Mouse (Mus musculus) left cerebral cortex, adult 2 months (tissue): ENCODE data around the gene Lrpap1. TPM values are rescaled to one million over a fixed set of nuclear protein-coding genes. Genes with fewer than 3 reads are reported as not detected.

Source experiments
- DNase-seq, 2 experiments: peaks; one replicate each; pipeline ENCODE4 v3.0.0; 2021 to 2022; ENCODE audit warnings: low spot score in 2 of 2, mixed read lengths in 1 of 2; ENCODE audit errors: extremely low spot score in 1 of 2
- H3K27ac ChIP-seq: fragments of 200-600 bp; 2 replicates; pipeline ENCODE4 v1.8.1; 2022
- H3K4me3 ChIP-seq: fragments of 200-600 bp; 2 replicates; pipeline ENCODE4 v1.8.1; 2022
- CTCF ChIP-seq: fragments of 200-600 bp; IDR thresholded peaks from 2 replicates; pipeline ENCODE4 v1.8.1; 2022; ENCODE audit warnings: antibody characterized with exemption, mild to moderate bottlenecking, moderate library complexity
- intact Hi-C: fragments of 180-260 bp; cut with DNase I; formaldehyde crosslinking; loops from one replicate; pipeline ENCODE4 v1.15.1; 2025
- long read RNA-seq, 2 experiments: library from polyadenylated mRNA; stranded (forward); transcript quantifications; one replicate each; pipeline ENCODE4 v2.0.0; 2021; ENCODE audit warnings: borderline mapping rate in 2 of 2
- total RNA-seq, 2 experiments: library from RNA; stranded (reverse); gene quantifications; 2 replicates each; pipeline ENCODE4 v1.2.3; 2021

Gene Lrpap1
- total RNA-seq, result 100 to 1,000 TPM; 137 to 138 TPM
- long read RNA-seq, experiment 1, transcript Lrpap1-201 (8 exons, 2,981 nt), result major isoform, 320 of 355 reads
- long read RNA-seq, experiment 1, partial matches to known transcripts, result 8 of 355 reads
- long read RNA-seq, experiment 1, other reads (novel, unspliced or antisense), result 27 of 355 reads
- long read RNA-seq, experiment 2, transcript Lrpap1-201 (8 exons, 2,981 nt), result major isoform, 235 of 262 reads
- long read RNA-seq, experiment 2, partial matches to known transcripts, result 5 of 262 reads
- long read RNA-seq, experiment 2, other reads (novel, unspliced or antisense), result 22 of 262 reads

GRCm38 (mm10) chr5:35104960-35105921 lies at the start of gene Lrpap1:
Gene Lrpap1, minus strand, starts transcription at chr5:35105766.
- no peak for TF ChIP-seq CTCF
- intact Hi-C loops, result loop anchor here (10.0 kb wide), 1 partner anchor 640 kb away; no protein-coding TSS in a partner anchor
- peak within 1 kb of the TSS; percentile 89 for H3K27ac ChIP-seq

GRCm38 (mm10) chr5:35149939-35150338 lies 44.4 kb upstream of the Lrpap1 start:
- no peak for DNase-seq
- Histone ChIP-seq H3K27ac (no peak overlapping the region), H3K4me3 (no peak overlapping the region)
- intact Hi-C loops, result no loop called here
- no peak for TF ChIP-seq CTCF

More at GRCm38 (mm10) chr5:35104960-35105921, at the start of gene Lrpap1:
- DNase-seq, result peak; percentile 83 to 88
- peak within 1 kb of the TSS; percentile 98 for H3K4me3 ChIP-seq

GRCm38 (mm10) chr5:35149526-35149925 lies 44.0 kb upstream of the Lrpap1 start:
- TF ChIP-seq CTCF, result no peak
- H3K27ac ChIP-seq, result no peak overlapping the region
- DNase-seq, result no peak
- no peak overlapping the region for H3K4me3 ChIP-seq
- intact Hi-C loops, result no loop called here

- TF ChIP-seq CTCF, result no peak
- no peak for DNase-seq
- H3K4me3 ChIP-seq, result no peak overlapping the region
- intact Hi-C loops, result no loop called here
- no peak overlapping the region for H3K27ac ChIP-seq
Observed at GRCm38 (mm10) chr5:35147963-35148767, 42.6 kb upstream of the Lrpap1 start.

- no peak for DNase-seq
- H3K27ac ChIP-seq, result no peak overlapping the region
Observed at GRCm38 (mm10) chr5:35147155-35147962, 41.8 kb upstream of the Lrpap1 start.

GRCm38 (mm10) chr5:35146747-35147146 lies 41.2 kb upstream of the Lrpap1 start:
- Histone ChIP-seq H3K27ac (no peak overlapping the region), H3K4me3 (no peak overlapping the region)
- TF ChIP-seq CTCF, result no peak
- intact Hi-C loops, result no loop called here
- DNase-seq, result no peak

More at GRCm38 (mm10) chr5:35147155-35147962, 41.8 kb upstream of the Lrpap1 start:
- TF ChIP-seq CTCF, result no peak
- intact Hi-C loops, result no loop called here
- H3K4me3 ChIP-seq, result no peak overlapping the region

GRCm38 (mm10) chr5:35144716-35145115 lies 39.1 kb upstream of the Lrpap1 start:
- TF ChIP-seq CTCF, result no peak
- DNase-seq, result no peak
- H3K27ac ChIP-seq, result no peak overlapping the region
- no peak overlapping the region for H3K4me3 ChIP-seq
- intact Hi-C loops, result no loop called here

- no peak for DNase-seq
- intact Hi-C loops, result no loop called here
- no peak overlapping the region for H3K4me3 ChIP-seq
- no peak; the same call in 1 of the 2 replicates for TF ChIP-seq CTCF
- no peak overlapping the region for H3K27ac ChIP-seq
Observed at GRCm38 (mm10) chr5:35143460-35144245, 38.1 kb upstream of the Lrpap1 start.

GRCm38 (mm10) chr5:35142910-35143309 lies 37.3 kb upstream of the Lrpap1 start:
- H3K4me3 ChIP-seq, result no peak overlapping the region
- DNase-seq, result no peak
- intact Hi-C loops, result no loop called here
- TF ChIP-seq CTCF, result no peak
- no peak overlapping the region for H3K27ac ChIP-seq

- Histone ChIP-seq H3K4me3 (no peak overlapping the region), H3K27ac (peak overlapping the region; percentile 57)
- intact Hi-C loops, result no loop called here
- peak; percentile 37 to 43 for DNase-seq
- TF ChIP-seq CTCF, result no peak
Observed at GRCm38 (mm10) chr5:35141316-35141715, 35.8 kb upstream of the Lrpap1 start.
